Mouse (Mus musculus): ENCODE measurements around the gene H2al1d.
A peak's percentile ranks its signal among the peaks of the same experiment; 100 is the strongest.
"Not testable (repeated sequence)": the region's sequence is repeated elsewhere in the genome, so short reads cannot be mapped to it uniquely, and the experiment has no call there.

Gene H2al1d

GRCm38 (mm10) chrX:11308524-11308923 lies at the start of gene H2al1d:
Gene H2al1d, plus strand, starts transcription at chrX:11308824.
- DNase-seq, result not testable (repeated sequence)

- DNase-seq, result no peak
These were observed 43.7 kb upstream of the H2al1d start for GRCm38 (mm10) chrX:11264918-11265317.

- peak; percentile 35 to 46 for DNase-seq
These were observed 40.8 kb upstream of the H2al1d start for GRCm38 (mm10) chrX:11267791-11268190.

DNA sequence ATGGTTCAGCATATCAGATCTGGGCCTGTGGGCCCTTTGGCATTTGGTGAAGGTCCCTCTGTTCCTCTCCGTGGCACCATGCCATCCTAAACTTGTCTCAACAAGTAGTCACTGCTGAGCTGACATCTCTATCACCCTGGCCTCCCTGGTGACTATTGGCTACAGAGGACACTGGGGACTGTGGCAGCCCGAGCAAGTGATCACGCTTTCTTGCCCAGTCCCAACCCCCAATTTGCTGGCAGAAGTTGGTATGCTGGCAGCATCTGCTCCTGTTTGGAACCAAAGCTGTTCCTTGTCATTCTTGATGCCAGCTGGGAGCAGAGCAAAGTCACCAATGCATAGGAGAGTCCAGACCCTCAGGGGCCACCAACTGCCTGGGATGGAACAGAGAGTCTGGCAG lies 39.5 kb upstream of the H2al1d start:
- DNase-seq, result no peak

DNA sequence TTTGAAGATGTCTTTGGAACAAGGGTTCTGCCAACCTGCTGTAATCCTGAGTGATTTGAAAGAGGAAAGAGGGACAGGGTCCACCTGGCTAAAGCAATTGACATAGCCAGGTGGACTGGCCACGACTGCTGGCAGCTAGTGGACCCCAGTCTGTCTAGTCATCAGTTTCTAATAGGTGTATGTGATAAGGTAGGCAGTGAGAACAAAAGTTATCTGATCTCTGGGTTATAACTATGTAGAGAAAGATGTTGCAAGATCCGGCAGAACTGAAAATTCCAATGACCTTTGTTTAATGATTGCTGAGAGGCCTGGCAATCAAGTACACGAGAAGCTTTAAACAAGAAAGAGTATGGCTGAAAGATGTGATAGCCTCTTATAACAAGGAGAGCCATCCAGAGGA lies 35.4 kb upstream of the H2al1d start:
- DNase-seq, result no peak

DNA sequence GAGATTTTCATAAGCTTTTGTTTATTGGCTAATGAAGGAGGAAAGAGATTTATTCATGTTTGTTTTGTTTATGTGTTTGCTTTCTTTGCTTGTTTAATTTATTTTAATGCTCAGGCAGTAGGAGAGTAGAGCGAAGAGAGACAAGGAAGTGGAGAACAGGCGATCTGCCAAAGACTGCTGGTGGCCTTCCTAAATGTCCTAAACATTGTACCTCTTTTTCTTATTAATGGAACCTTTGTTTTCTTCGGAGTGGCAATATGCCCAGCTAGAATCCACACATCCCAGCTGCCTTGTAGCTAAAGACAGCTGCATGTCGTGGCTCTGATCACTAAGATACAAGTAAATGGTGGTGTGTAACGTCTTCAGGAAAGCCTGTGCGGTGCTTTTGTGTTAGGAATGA lies 31.5 kb upstream of the H2al1d start:
- DNase-seq, result no peak

GRCm38 (mm10) chrX:11280741-11281140 lies 27.9 kb upstream of the H2al1d start:
- DNase-seq, result no peak

DNA sequence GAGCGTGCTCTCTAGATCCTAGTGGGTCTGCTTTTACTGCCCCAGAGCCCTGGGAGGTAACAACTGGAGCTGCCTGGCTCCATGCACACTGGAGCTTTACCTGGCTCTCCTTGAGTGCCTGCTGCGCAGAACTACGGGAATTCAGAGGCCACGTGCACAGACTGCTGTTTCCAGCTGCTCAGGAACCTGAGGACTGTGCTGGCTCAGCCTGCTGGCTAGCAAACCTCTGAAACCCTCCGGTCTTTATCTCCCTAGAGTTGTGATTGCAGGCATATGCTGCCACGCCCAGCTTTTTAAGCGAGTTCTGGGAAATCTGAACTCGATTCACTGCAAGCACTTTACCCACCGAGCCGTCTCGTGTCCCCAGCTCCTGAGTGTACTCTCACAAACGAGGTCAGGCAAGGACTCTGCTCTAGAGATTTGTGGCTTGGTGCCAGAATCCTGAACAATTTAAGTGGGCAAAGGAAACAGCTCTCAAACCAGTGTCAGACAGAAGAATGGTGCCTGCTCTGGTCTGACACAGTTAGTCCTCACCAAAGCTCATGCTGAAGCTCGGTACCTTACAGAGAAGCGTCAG lies 20.2 kb upstream of the H2al1d start:
- DNase-seq, result peak; percentile 14 to 42

GRCm38 (mm10) chrX:11289244-11289643 lies 19.4 kb upstream of the H2al1d start:
- DNase-seq, result no peak

GRCm38 (mm10) chrX:11298957-11299356 lies 9.7 kb upstream of the H2al1d start, which contains the start of gene H2al1a:
Gene H2al1a, plus strand, starts transcription at chrX:11299257.
- not testable (repeated sequence) for DNase-seq

GRCm38 (mm10) chrX:11302132-11302531 lies 6.5 kb upstream of the H2al1d start, which contains the start of gene H2al1b:
Gene H2al1b, plus strand, starts transcription at chrX:11302432.
- not testable (repeated sequence) for DNase-seq

DNA sequence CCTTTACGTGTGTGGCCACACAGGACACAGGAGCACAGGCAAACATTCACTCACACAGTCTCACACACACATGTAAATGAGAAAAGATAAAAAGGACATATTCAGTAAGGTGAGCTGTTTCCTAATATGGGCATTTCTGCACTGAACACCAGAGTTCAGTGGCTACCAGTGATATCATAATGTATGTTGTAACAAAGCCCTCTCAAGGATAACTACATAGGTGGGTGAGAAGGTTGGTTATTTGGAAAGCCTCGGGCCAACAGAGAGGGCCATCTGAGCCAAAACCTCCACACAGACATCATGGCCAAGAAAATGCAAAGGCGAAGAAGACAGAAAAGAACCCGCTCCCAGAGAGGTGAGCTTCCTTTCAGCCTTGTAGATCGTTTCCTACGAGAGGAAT lies 3.3 kb upstream of the H2al1d start, which contains the start of gene H2al1c:
Gene H2al1c, plus strand, starts transcription at position 301 of the 400 bp plus-strand sequence.
- not testable (repeated sequence) for DNase-seq

DNA sequence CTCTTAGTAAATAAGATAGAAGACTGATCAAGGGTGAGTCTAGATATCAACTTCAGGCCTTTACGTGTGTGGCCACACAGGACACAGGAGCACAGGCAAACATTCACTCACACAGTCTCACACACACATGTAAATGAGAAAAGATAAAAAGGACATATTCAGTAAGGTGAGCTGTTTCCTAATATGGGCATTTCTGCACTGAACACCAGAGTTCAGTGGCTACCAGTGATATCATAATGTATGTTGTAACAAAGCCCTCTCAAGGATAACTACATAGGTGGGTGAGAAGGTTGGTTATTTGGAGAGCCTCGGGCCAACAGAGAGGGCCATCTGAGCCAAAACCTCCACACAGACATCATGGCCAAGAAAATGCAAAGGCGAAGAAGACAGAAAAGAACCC lies 3.0 kb downstream of the H2al1d start, which contains the start of gene H2al1e:
Gene H2al1e, plus strand, starts transcription at position 301 of the 400 bp plus-strand sequence.
- not testable (repeated sequence) for DNase-seq

DNA sequence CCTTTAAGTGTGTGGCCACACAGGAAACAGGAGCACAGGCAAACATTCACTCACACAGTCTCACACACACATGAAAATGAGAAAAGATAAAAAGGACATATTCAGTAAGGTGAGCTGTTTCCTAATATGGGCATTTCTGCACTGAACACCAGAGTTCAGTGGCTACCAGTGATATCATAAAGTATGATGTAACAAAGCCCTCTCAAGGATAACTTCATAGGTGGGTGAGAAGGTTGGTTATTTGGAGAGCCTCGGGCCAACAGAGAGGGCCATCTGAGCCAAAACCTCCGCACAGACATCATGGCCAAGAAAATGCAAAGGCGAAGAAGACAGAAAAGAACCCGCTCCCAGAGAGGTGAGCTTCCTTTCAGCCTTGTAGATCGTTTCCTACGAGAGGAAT lies 6.2 kb downstream of the H2al1d start, which contains the start of gene H2al1f:
Gene H2al1f, plus strand, starts transcription at position 301 of the 400 bp plus-strand sequence.
- not testable (repeated sequence) for DNase-seq

GRCm38 (mm10) chrX:11317956-11318355 lies 9.3 kb downstream of the H2al1d start, which contains the start of gene H2al1g:
Gene H2al1g, plus strand, starts transcription at chrX:11318256.
- not testable (repeated sequence) for DNase-seq

GRCm38 (mm10) chrX:11321192-11321591 lies 12.6 kb downstream of the H2al1d start, which contains the start of gene H2al1h:
Gene H2al1h, plus strand, starts transcription at chrX:11321492.
- not testable (repeated sequence) for DNase-seq

GRCm38 (mm10) chrX:11324359-11324758 lies 15.7 kb downstream of the H2al1d start, which contains the start of gene H2al1i:
Gene H2al1i, plus strand, starts transcription at chrX:11324659.
- not testable (repeated sequence) for DNase-seq

GRCm38 (mm10) chrX:11327522-11327921 lies 18.9 kb downstream of the H2al1d start, which contains the start of gene H2al1j:
Gene H2al1j, plus strand, starts transcription at chrX:11327822.
- not testable (repeated sequence) for DNase-seq

DNA sequence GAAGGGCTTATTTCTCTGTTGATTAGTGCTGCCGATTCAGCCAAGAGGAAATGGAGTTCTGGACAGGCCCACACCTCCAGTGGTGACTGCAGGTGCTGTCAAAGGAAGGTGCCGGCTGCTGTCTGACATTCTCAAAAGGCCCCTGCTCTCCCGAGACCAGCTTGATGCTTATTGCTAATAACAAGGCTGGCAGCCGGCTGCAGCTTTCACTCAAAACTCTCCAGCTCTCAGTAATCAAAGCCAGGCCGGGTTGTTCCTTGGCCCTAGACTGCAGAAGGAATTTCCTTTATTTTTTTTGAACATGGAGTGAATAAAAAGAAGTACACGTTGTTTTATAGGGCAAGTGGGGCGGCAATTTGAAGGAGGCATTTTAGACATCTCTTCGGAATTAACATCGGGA lies 37.1 kb downstream of the H2al1d start:
- no peak for DNase-seq

DNA sequence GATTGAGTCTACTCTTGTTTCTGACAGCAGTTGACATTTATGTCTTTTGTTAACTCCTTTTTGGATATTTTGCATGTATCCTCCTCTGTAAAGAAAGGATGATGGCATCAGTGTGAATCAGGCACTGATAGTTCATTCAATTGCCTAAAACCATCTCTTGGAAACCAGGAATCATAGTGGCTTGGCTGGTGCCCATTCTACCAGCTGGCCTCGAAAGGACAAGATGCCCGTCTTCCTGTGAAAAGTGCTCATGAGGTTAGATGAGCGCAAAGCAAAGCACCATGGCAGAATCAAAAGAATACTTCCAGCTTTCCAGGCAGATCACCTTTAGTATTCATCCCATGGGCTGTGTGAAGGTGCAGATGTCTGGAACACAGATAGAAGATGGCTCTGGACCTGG lies 38.1 kb downstream of the H2al1d start:
- no peak for DNase-seq

Data from kidney, postnatal 25 days (tissue).